Mouse (Mus musculus) midbrain, postnatal 0 days (tissue): ENCODE results near the gene Brd3. TPM values are rescaled to one million over a fixed set of nuclear protein-coding genes. Genes with fewer than 3 reads are reported as not detected.
"Not testable (repeated sequence)": the region's sequence is repeated elsewhere in the genome, so short reads cannot be mapped to it uniquely, and the experiment has no call there.

Experiments used
- ATAC-seq: fragments of 200-750 bp; cut with Nextera tagmentation; 2 replicates; pipeline ENCODE4 v1.8.0; 2017; ENCODE audit warnings: moderate number of reproducible peaks, mild to moderate bottlenecking, moderate TSS enrichment, moderate library complexity; ENCODE audit not compliant: low FRiP score
- DNase-seq: peaks from one replicate; pipeline ENCODE4 v3.0.0-alpha.2; 2015; ENCODE audit warnings: low spot score
- H3K27ac ChIP-seq: fragments of 300-500 bp; sonication (generic); 2 replicates; pipeline ENCODE4 v1.5.1; 2014; ENCODE audit warnings: low read depth, mild to moderate bottlenecking, low read length, mixed read lengths
- H3K27me3 ChIP-seq: fragments of 300-500 bp; sonication (generic); 2 replicates; pipeline ENCODE4 v1.6.1; 2014; ENCODE audit warnings: low read length, control low read depth, mixed read lengths; ENCODE audit not compliant: insufficient read depth
- H3K36me3 ChIP-seq: fragments of 300-500 bp; sonication (generic); 2 replicates; pipeline ENCODE4 v1.6.1; 2014; ENCODE audit warnings: low read length, control low read depth, mixed read lengths; ENCODE audit not compliant: insufficient read depth
- H3K4me1 ChIP-seq: fragments of 300-500 bp; sonication (generic); 2 replicates; pipeline ENCODE4 v1.6.1; 2014; ENCODE audit warnings: mild to moderate bottlenecking, control low read depth, antibody characterized with exemption, low read length, mixed read lengths; ENCODE audit not compliant: insufficient read depth
- H3K4me2 ChIP-seq: fragments of 300-500 bp; sonication (generic); 2 replicates; pipeline ENCODE4 v1.6.1; 2014; ENCODE audit warnings: low read depth, mild to moderate bottlenecking, low read length, mixed read lengths; ENCODE audit not compliant: poor library complexity, severe bottlenecking
- H3K4me3 ChIP-seq: fragments of 300-500 bp; sonication (generic); 2 replicates; pipeline ENCODE4 v1.5.1; 2014; ENCODE audit warnings: low read depth, mild to moderate bottlenecking, low read length, moderate library complexity
- H3K9ac ChIP-seq: fragments of 300-500 bp; sonication (generic); replicated peaks from 2 replicates; pipeline ENCODE4 v1.6.1; 2014; ENCODE audit warnings: mild to moderate bottlenecking, low read length, moderate library complexity, mixed read lengths; ENCODE audit not compliant: poor library complexity, severe bottlenecking
- H3K9me3 ChIP-seq: fragments of 300-500 bp; sonication (generic); 2 replicates; pipeline ENCODE4 v1.6.1; 2016; ENCODE audit warnings: low read length, control low read depth
- CTCF ChIP-seq: IDR thresholded peaks from 2 replicates; pipeline ENCODE4 v1.5.1; 2016; ENCODE audit warnings: antibody characterized with exemption, mild to moderate bottlenecking
- WGBS: fragments of 180-500 bp; shearing (Covaris S2); extraction: QIAGEN DNeasy Blood & Tissue Kit; methylation state at CpG from one replicate; pipeline ENCODE4 v1.1.7; 2014; 5-methylcytosine and 5-hydroxymethylcytosine counted together
- polyA plus RNA-seq: library from polyadenylated mRNA; unstranded; fragments of >200 nt; fragmentation: Nextera tagmentation; extraction: Ambion mirVana; gene quantifications from 2 replicates; pipeline ENCODE4 v1.2.1, GENCODE M21; 2015
- total RNA-seq: library from RNA; depleted of rRNA; stranded (reverse); fragments of >200 nt; gene quantifications from 2 replicates; pipeline ENCODE4 v1.2.3, GENCODE M21; 2014

Gene Brd3
- total and polyA plus RNA-seq, 2 experiments from 2014 or later, result 43.8 to 124 TPM

GRCm38 (mm10) chr2:27515341-27516166 is 8.1 kb upstream of the Brd3 start:
- WGBS, result under 1% methylated on average over 34 of the region's 40 CpGs
- Histone ChIP-seq H3K9me3 (no peaks in the 10 kb centered on the region), H3K4me3 (peak overlapping the region; percentile 95), H3K4me2 (peak overlapping the region; percentile 93), H3K27me3 (no peaks in the 10 kb centered on the region), H3K27ac (peak overlapping the region; percentile 80), H3K9ac (peak overlapping the region; percentile 88), H3K36me3 (peaks cover 17% of the 10 kb centered on the region; the same call in 1 of the 2 replicates), H3K4me1 (peaks cover 15% of the 10 kb centered on the region)
- DNase-seq (no peak), ATAC-seq (peak; percentile 50; the same call in 1 of the 2 replicates)
- no peak for TF ChIP-seq CTCF

- Histone ChIP-seq H3K27ac (peak within 1 kb of the TSS; percentile 80), H3K27me3 (no peaks in the 10 kb centered on the region), H3K4me1 (peaks cover 15% of the 10 kb centered on the region), H3K4me3 (peak within 1 kb of the TSS; percentile 95), H3K9ac (peak within 1 kb of the TSS; percentile 88), H3K36me3 (peaks cover 9% of the 10 kb centered on the region; the same call in 1 of the 2 replicates), H3K4me2 (peak within 1 kb of the TSS; percentile 93), H3K9me3 (no peaks in the 10 kb centered on the region)
- peak; percentile 90 for ATAC-seq
- DNase-seq, result peak; percentile 94
- peak; percentile 76 for TF ChIP-seq CTCF
- under 1% methylated on average over 47 of the region's 57 CpGs for WGBS
Observed at GRCm38 (mm10) chr2:27514639-27515328, 7.3 kb upstream of the Brd3 start, which contains the start of gene Wdr5. TSS of gene Wdr5 (plus strand) at chr2:27515157.

- peak overlapping the region; percentile 93 for H3K4me2 ChIP-seq
- ATAC-seq, result no peak
- H3K4me3 ChIP-seq, result peak overlapping the region; percentile 95
- peak overlapping the region; percentile 80 for H3K27ac ChIP-seq
- no peak for TF ChIP-seq CTCF
- H3K4me1 ChIP-seq, result peaks cover 15% of the 10 kb centered on the region
- DNase-seq, result peak; percentile 3
- 59% methylated on average over 5 of the region's 5 CpGs for WGBS
- no peaks in the 10 kb centered on the region for H3K27me3 ChIP-seq
- no peaks in the 10 kb centered on the region for H3K36me3 ChIP-seq
- H3K9me3 ChIP-seq, result no peaks in the 10 kb centered on the region
- peak overlapping the region; percentile 88 for H3K9ac ChIP-seq
Observed at GRCm38 (mm10) chr2:27513861-27514260, 6.4 kb upstream of the Brd3 start.

- H3K4me2 ChIP-seq, result no peak overlapping the region
- WGBS, result 95% methylated on average over 3 of the region's 3 CpGs
- peaks cover 15% of the 10 kb centered on the region for H3K4me1 ChIP-seq
- ATAC-seq, result no peak
- no peaks in the 10 kb centered on the region for H3K27me3 ChIP-seq
- H3K4me3 ChIP-seq, result no peak overlapping the region
- no peak overlapping the region for H3K9ac ChIP-seq
- H3K27ac ChIP-seq, result no peak overlapping the region
- no peaks in the 10 kb centered on the region for H3K36me3 ChIP-seq
- no peaks in the 10 kb centered on the region for H3K9me3 ChIP-seq
- no peak for DNase-seq
- TF ChIP-seq CTCF, result no peak
Observed at GRCm38 (mm10) chr2:27512909-27513308, 5.4 kb upstream of the Brd3 start.

GRCm38 (mm10) chr2:27510706-27511105 is 3.2 kb upstream of the Brd3 start:
- TF ChIP-seq CTCF, result no peak
- H3K9me3 ChIP-seq, result no peaks in the 10 kb centered on the region
- H3K9ac ChIP-seq, result no peak overlapping the region
- H3K4me3 ChIP-seq, result no peak overlapping the region
- ATAC-seq, result no peak
- 96% methylated on average over 7 of the region's 7 CpGs for WGBS
- H3K27ac ChIP-seq, result no peak overlapping the region
- no peaks in the 10 kb centered on the region for H3K27me3 ChIP-seq
- H3K4me1 ChIP-seq, result peaks cover 3% of the 10 kb centered on the region; the same call in 1 of the 2 replicates
- no peak overlapping the region for H3K4me2 ChIP-seq
- DNase-seq, result no peak
- H3K36me3 ChIP-seq, result no peaks in the 10 kb centered on the region

GRCm38 (mm10) chr2:27506658-27507057 is 804 bp downstream of the Brd3 start:
- H3K36me3 ChIP-seq, H3K4me3 ChIP-seq, DNase-seq, H3K9ac ChIP-seq, H3K27ac ChIP-seq, H3K4me1 ChIP-seq, H3K9me3 ChIP-seq, H3K4me2 ChIP-seq, ATAC-seq, H3K27me3 ChIP-seq: not testable (repeated sequence)
- WGBS, result 79% methylated on average over 4 of the region's 4 CpGs
